Mouse (Mus musculus) adrenal gland, adult 2 months (tissue): ENCODE data around the gene Susd1. TPM values are rescaled to one million over a fixed set of nuclear protein-coding genes. Genes with fewer than 3 reads are reported as not detected.

Source experiments
- DNase-seq: peaks from one replicate; pipeline ENCODE4 v3.0.0; 2021
- polyA plus RNA-seq: library from polyadenylated mRNA; depleted of rRNA; stranded (reverse); fragments of >200 nt; gene quantifications from 2 replicates; pipeline ENCODE4 v1.2.3, GENCODE M21; 2012; rRNA removed
- total RNA-seq, 2 experiments: library from RNA; stranded (reverse); gene quantifications; 2 replicates each; pipeline ENCODE4 v1.2.3; 2021

Gene Susd1
- total and polyA plus RNA-seq, 3 experiments, result 1.7 to 3.4 (median 2.8) TPM

- peak; percentile 48 for DNase-seq
Measured at GRCm38 (mm10) chr4:59282699-59283487, 155.5 kb downstream of the Susd1 start.

- DNase-seq, result no peak
Measured at GRCm38 (mm10) chr4:59282137-59282536, 156.3 kb downstream of the Susd1 start.

GRCm38 (mm10) chr4:59280876-59281275 lies 157.6 kb downstream of the Susd1 start:
- DNase-seq, result no peak

GRCm38 (mm10) chr4:59279111-59279510 lies 159.3 kb downstream of the Susd1 start:
- no peak for DNase-seq

GRCm38 (mm10) chr4:59278410-59278809 lies 160.0 kb downstream of the Susd1 start:
- no peak for DNase-seq

GRCm38 (mm10) chr4:59277958-59278357 lies 160.5 kb downstream of the Susd1 start:
- no peak for DNase-seq

- DNase-seq, result no peak
Measured at GRCm38 (mm10) chr4:59275956-59276355, 162.5 kb downstream of the Susd1 start.

- DNase-seq, result no peak
Measured at GRCm38 (mm10) chr4:59275494-59275893, 162.9 kb downstream of the Susd1 start.

GRCm38 (mm10) chr4:59274136-59274535 lies 164.3 kb downstream of the Susd1 start:
- no peak for DNase-seq

- peak; percentile 35 for DNase-seq
Measured at GRCm38 (mm10) chr4:59273342-59273741, 165.1 kb downstream of the Susd1 start.

GRCm38 (mm10) chr4:59265631-59266030 lies 172.8 kb downstream of the Susd1 start:
- DNase-seq, result no peak

GRCm38 (mm10) chr4:59265182-59265581 lies 173.3 kb downstream of the Susd1 start:
- no peak for DNase-seq

Other genes starting within 250 kb of the Susd1 start
- gene Ugcg, start 249.4 kb downstream of the Susd1 start, total RNA-seq, result 10 to 100 TPM; 26.5 to 44.3 TPM
- 41.7 and 49.9 TPM in 2 replicates for gene Ugcg, start 249.4 kb downstream of the Susd1 start, polyA plus RNA-seq
- gene Ptbp3, start 110.7 kb upstream of the Susd1 start, total RNA-seq, result 100 to 1,000 TPM in 1 of 2 experiments, 10 to 100 TPM in 1; 84.2 to 111 TPM
- 22.5 and 40.9 TPM in 2 replicates for gene Ptbp3, start 110.7 kb upstream of the Susd1 start, polyA plus RNA-seq
- 100 to 1,000 TPM in 1 of 2 experiments, 10 to 100 TPM in 1; 73.7 to 106 TPM for gene Hsdl2, start 142.9 kb upstream of the Susd1 start, total RNA-seq
- 8.7 and 8.9 TPM in 2 replicates for gene Hsdl2, start 142.9 kb upstream of the Susd1 start, polyA plus RNA-seq
- gene E130308A19Rik, start 187.6 kb upstream of the Susd1 start, total RNA-seq, result 10 to 100 TPM; 13.9 to 14.8 TPM
- gene E130308A19Rik, start 187.6 kb upstream of the Susd1 start, polyA plus RNA-seq, result 7.7 and 7.8 TPM in 2 replicates